Mouse (Mus musculus): ENCODE data around the gene Sox13. TPM values are rescaled to one million over a fixed set of nuclear protein-coding genes. Genes with fewer than 3 reads are reported as not detected.

The Sox13 gene
- 1 to 10 TPM; 7.8 to 8.0 TPM for total RNA-seq (2021)
- long read RNA-seq, experiment 1, partial matches to known transcripts, result 1 of 1 reads
- long read RNA-seq, experiment 1, other reads (novel, unspliced or antisense), result 0 of 1 reads
- long read RNA-seq, experiment 2, partial matches to known transcripts, result 0 of 1 reads
- long read RNA-seq, experiment 2, other reads (novel, unspliced or antisense), result 1 of 1 reads

- peak; percentile 68 for DNase-seq
Measured at GRCm38 (mm10) chr1:133423543-133424480, at the start of gene Sox13. Gene Sox13 (minus strand): TSS chr1:133424377.

DNA sequence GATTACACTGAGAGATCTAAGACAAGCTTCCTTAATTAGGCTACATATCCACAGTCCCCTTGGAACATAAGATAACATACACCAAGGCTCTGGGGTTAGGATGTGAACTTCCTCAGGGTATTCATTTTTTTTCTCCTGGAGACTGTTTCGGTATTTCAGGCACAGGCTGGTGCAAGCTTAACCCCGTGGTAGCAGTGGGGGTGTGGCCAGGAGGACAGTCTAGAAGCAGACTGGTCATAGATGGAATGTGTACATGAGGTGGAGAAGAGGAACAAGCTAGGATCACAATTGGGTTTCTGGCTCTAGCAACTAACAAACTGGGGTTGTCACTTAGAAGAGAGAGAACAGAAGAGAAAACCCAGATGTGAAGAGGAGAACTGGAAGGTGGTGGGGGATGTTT lies 47.4 kb upstream of the Sox13 start:
- DNase-seq, result no peak

DNA sequence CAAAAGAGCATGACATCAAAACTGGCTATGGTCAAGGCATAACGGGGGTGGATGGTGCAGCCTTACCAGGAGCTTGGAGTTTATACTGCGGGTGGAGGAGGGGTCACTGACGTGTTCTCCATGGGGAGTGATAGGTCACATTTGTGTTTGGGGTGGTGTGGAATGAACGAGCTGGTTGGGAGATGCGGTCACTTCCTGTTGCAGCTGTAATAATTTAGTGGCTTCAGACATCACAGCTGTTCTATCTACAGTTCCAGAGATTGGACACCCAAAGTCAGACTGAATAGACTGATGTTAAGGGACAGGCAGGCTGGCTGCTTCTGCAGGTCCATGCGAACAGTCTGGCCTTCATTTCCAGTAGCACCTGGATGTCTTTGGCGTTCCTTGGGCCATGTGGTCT lies 46.9 kb upstream of the Sox13 start:
- peak; percentile 64 for DNase-seq

- peak; percentile 36 for DNase-seq
Measured at GRCm38 (mm10) chr1:133470242-133471025, 46.3 kb upstream of the Sox13 start.

- no peak for DNase-seq
Measured at GRCm38 (mm10) chr1:133469213-133469612, 45.0 kb upstream of the Sox13 start.

- no peak for DNase-seq
Measured at GRCm38 (mm10) chr1:133468751-133469150, 44.6 kb upstream of the Sox13 start.

- DNase-seq, result no peak
Measured at GRCm38 (mm10) chr1:133467905-133468304, 43.7 kb upstream of the Sox13 start.

- no peak for DNase-seq
Measured at GRCm38 (mm10) chr1:133463138-133463537, 39.0 kb upstream of the Sox13 start.

- DNase-seq, result no peak
Measured at GRCm38 (mm10) chr1:133460996-133461395, 36.8 kb upstream of the Sox13 start.

- no peak for DNase-seq
Measured at GRCm38 (mm10) chr1:133456097-133456496, 31.9 kb upstream of the Sox13 start.

DNA sequence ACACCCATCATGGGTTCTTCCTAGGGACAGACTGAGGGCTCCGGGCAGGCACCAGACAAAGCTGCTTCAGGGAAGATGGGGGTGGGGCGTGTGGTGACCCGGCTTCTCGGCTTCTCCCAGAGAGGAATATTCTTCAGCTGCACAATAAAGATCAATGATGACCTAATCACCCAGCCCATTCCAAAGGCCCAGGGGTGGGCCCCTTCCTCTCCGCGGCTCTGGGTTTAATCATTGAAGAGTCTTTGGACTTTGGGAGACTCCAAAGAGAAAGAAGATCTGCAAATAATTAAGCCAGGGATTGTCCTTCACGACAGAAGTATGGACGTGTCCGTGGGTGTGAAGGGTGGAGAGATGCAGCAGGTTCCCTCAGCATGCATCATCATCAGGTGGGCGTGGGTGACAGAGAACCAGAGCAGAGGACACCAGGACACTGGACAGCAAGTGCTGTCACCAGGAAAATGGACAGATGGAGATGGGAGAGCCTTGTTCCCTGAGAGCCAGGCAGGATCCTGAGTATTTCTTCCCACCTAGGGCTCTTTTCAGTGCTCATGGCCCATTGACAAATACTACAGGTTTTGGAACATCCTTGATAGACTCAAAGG lies 28.5 kb upstream of the Sox13 start:
- peak; percentile 26 for DNase-seq

DNA sequence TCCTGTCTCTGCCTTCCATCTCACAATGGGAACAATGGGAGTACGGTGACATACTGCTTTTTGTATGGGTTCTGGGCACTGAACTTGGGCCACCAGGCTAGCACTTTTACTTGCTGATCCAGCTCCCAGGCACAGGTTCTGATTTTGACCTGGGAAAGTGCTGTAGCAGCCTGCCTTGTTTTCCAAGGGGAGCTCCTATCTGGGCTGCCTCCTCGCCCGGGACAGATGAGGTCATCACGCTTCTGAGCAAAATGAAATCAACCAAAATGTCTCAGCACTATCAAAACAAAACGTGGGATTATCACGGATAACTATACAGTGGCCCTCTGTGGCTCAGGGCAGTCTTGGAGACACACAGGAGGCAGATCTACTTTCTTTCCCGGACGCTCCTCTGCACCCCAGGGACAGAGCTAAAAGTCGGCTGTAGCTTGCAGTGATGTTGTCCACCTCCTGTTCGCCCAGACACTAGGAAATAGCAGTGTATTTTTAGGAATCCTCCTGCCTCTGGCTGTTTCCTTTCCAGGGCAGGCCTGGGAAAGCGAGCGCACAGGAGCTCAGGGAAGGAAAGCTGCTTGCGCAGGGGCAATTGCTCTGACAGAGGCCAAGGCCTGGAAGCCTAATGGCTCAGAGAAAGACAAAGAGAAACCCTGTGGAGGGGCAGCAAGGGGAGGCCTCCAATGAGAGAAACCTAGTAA lies 27.8 kb upstream of the Sox13 start:
- no peak for DNase-seq

- no peak for DNase-seq
Measured at GRCm38 (mm10) chr1:133451025-133451424, 26.8 kb upstream of the Sox13 start.

GRCm38 (mm10) chr1:133448351-133448931 lies 24.3 kb upstream of the Sox13 start:
- DNase-seq, result peak; percentile 69

- no peak for DNase-seq
Measured at GRCm38 (mm10) chr1:133446291-133446690, 22.1 kb upstream of the Sox13 start.

GRCm38 (mm10) chr1:133444315-133444714 lies 20.1 kb upstream of the Sox13 start:
- DNase-seq, result no peak

DNA sequence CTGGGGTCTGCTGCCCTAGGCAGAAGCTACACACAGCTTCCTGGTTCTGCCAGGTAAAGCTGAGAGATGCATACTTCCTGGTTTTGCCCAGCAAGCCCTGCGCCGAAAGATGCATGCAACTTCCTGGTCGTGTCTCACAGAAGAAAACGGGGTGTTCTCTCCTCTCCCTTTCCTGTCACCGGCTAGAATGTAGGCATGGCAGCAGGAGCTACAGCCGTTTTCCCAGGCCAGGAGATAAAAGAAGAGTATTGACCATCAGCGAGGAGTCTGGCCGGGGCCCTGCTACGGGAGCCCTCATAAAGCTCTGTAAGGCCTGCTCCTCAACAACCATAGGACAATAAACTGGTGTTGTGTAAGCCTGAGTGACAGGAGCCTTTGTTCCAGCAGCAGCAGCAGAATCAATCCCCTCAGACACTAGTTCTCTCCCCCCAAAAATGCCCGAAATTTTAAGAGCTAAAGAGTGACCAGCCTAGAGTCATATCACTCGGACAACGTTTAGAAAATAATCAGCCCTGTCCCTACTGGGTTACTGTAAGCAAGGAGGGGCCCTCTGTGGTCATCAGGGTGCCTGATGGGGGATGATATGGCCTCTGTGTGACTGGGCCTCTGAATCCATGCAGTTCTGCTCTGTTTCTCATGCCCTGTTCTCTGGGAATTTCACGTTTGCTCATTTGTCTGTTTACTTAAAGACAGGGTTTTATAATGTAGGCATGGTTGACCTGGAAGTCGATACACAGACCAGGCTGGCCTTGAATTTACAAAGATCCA lies 13.9 kb upstream of the Sox13 start:
- no peak for DNase-seq

DNA sequence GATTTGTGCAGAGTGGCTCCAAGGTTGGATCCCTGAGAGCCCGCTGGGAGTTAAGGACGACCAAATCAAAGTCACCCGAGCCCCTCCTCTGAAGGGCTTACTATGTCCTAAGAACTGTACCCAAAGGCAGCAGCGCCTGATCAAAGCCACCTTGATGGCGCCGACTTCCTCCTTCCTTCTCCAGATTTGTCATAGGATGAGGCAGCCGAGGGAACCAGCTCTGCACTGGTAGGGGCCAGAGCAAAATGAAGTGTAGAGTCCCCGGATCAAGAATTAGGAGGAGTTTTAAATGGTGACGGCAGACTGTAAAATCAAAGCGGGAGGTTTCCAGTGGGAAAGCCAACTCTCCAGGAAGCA lies 10.6 kb upstream of the Sox13 start:
- no peak for DNase-seq

DNA sequence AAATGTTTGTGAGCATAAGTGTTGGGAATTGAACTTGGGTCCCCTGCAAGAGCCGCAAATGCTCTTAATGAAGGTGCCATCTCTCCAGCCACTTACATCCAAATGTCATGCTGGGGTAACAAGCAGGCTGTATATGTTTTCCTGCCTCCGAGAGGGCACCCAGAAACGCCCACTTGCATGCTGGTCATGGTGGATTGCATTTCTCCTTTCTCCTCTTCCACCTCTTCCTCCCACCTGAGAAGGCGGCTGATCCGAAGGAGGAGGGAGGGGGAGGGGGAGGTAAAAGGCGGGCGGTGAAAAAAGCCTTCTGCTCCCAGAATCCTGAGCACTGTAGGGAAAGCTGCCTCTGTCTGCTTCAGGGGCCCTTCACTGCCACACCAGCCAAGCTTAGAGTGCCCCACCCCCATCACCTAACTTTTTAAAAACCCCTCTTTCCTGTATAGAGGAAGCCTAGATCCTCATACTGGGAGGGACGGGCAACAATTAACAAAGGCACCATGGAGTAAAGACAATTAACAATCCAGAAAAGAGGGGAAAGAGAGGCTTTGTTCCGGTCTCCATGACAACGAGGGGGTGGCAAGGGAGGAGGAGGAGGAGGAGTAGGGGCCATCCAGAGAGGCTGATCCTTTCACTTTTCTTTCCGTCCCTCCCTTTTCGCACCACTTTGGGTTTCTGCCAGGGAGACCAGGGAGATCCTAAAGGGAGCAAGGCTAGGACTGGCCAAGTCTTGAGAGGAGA lies 10.0 kb upstream of the Sox13 start:
- no peak for DNase-seq

GRCm38 (mm10) chr1:133432566-133432965 lies 8.4 kb upstream of the Sox13 start:
- no peak for DNase-seq

All from gastrocnemius, postnatal 25 days (tissue).